Mouse (Mus musculus) CD4-positive, CD25-positive, alpha-beta regulatory T cell, adult 2 months (primary cell): ENCODE data around the gene Mthfd2l.

ENCODE experiments used
- DNase-seq: peaks from one replicate; pipeline ENCODE4 v3.0.0-alpha.2; 2012; ENCODE audit warnings: low read depth, low spot score

The Mthfd2l gene

DNA sequence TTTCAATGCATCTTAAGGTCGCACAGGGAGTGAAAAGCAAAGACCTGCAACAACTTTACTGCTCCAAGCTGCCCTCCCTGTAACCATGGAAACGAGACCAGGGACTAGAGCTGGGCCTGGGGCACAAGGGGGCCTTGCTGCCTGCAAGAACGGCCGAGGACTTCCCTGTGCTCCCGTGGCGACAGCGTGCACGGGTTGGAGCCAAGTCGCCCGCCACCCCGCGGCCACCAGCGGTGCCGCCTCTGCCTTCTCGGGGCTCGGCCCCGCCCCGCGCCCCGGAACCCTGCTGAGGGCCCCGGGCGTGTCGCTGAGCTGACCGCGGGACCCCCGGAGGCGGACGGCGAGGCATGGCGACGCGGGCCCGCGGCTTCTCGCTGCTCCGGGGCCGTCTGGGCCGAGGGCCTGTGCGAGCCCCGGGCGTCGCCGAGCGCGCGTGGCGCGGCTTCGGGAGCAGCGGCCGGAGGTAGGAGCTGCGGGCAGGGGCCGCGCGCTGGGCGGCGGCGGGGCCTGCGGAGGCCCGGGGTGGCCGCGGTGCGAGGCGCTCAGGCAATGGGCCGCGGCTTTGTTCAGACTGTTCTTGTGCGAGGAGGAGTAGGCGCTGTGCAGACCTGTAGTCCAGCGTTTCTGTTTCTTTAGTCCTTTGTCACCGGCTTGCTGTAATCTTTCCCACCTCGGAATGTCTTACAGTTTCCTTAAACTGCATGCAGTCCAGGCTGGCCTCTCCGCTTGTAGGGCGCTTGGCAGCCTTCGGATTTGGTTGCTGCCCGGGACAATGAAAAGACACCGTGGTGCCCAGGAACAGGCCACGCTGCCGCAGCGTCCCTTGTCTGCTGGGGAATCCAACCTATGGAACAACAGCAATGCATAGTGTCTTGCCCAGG, at the start of gene Mthfd2l:
Gene Mthfd2l, plus strand, starts transcription at position 147 of the 881 bp plus-strand sequence.
- DNase-seq = peak; percentile 87

DNA sequence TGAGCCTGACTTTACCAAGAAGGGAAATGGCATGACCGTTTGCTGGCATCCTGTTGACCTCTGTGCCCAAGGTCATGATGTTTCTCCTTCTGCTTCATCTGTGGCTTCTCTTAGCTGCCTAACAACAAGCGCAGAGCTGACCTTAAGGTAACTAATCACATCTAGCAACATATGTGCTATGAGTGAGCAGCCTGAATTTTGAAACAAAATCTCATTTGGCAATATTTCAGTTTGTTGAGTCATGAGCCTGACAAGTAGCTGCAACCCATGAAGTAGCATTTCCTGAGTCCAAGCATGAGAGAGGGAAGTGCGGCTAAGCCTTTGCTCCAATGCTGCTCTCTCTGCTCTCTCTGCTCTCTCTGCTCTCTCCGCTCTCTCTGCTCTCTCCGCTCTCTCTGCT, 49.2 kb upstream of the Mthfd2l start:
- peak; percentile 37 for DNase-seq

DNA sequence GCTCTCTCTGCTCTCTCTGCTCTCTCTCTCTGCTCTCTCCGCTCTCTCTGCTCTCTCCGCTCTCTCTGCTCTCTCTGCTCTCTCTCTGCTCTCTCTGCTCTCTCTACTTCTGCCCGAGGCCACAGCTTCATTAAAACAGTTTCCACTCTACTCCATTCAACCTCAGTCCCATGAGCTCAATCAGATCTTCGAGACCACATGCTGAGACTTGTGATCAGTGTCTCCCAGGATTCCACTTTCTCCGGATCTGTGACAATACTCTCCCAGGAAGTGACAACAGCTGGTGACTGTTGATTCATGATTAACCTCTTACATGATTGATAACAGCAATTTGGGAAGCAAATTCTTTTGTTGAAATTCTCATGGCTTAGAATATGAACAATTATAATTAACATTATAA, 48.8 kb upstream of the Mthfd2l start:
- no peak for DNase-seq

DNA sequence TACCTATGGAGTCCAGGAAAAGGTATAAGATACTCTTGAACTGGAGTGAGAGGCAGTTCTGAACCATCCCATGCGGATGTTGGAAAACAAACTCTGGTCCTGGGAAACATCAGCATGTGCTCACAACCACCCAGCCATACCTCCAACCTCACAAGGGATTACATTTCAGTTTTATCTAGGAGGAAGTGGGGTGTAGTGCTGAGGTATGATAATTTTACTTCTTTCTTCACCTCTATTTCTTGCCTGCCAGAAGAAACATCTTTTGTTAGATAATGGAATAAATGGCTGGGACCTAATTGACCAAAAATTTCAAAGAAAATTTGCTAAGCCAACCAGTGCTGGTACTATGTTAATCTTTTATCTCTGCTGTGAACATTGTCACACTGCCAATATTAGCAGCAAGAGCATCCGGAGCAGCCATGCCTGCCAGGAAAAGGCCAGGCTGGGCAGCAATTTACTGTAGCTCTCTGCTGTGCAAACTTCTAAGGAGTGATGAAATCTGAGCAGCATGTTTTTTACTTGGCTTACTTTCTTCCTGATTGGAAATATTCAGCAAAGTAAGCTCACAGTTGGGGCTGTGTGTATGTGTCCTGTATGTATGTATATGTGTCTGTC, 46.2 kb upstream of the Mthfd2l start:
- no peak for DNase-seq

DNA sequence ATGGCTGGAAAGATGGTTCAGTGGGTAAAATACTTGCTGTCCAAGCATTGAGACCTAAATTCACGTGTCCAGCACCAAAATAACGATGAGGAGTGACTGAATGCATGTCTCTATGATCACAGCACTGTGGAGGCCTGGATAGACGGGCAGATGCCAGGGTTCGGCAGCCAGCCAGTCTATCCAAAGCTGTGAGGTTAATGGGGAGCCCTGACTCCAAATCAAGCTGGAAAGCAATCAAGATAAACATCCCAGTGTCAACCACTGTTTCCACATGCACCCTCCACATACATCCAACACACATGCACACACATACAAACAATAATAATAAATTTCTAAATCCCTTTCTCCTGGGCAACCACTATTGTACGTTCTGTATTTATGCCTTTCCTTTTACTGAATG, 42.3 kb upstream of the Mthfd2l start:
- no peak for DNase-seq

DNA sequence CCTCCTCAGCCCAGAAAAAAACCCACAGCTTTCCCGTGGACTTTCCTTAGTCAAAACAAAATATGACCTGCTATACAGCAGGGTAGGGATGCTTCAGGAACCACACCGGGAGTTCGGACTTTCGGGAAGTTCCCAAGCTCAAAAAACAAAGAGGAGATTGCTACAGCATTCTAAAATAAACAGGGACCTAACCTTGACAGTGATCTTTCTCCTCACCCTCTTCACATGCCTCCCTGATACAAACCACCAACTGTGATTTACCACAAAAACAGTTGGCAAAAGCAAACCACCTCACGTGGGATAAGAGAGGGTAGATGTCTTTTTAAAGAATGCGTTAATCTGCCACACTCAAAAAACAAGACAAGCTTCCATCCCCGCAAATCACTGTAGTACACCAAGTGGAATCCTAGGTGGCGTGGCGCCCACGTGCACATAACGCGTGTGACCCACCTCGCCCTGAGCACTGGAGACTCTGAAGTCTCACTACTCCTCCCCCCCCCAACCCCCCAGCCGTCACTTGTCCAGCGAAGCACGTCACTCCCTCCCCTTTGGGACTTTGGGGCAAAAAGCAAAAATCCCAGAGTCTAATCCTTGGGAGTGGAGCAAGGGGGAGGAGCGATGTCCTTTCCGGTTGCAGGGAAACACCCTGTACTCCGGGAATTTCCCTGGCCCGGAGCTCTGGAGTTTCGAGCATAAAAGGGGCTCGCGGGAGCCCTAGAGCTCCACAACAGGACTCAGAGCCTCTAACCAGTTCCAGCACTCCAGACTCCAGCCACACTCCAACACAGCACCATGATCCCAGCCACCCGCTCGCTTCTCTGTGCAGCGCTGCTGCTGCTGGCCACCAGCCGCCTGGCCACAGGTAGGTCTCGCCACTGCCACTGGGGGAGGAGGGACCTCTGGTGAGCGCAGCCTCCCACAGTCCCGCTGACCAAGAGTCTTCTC, 40.1 kb upstream of the Mthfd2l start, which contains the start of gene Cxcl1:
Gene Cxcl1, plus strand, starts transcription at position 723 of the 945 bp plus-strand sequence.
- DNase-seq = no peak

DNA sequence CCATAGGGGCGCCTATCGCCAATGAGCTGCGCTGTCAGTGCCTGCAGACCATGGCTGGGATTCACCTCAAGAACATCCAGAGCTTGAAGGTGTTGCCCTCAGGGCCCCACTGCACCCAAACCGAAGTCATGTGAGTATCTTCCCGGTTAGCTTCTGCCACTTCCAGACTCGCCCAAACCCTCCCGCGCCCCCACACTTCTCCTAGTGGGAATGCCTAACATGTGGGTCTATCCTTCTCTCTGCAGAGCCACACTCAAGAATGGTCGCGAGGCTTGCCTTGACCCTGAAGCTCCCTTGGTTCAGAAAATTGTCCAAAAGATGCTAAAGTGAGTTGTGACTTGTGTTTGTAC, 39.5 kb upstream of the Mthfd2l start:
- no peak for DNase-seq

DNA sequence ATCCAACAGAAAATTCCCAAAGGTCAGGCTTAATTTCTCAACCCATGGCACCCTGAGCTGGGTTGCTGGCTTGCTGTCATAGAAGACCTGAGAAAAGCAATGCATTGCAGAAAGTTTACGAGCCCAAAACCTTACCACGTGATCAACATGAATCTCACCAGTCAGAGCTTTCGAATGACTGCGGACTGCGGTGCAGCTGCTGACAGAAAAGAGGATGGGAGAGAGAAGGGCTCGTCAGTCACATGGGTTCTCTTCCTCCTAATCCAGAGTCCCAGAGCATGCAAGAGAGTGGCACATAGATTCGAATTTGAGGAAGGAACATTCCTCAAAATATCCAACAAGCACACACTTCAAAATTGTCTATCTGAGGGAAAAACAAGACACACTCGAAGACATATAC, 36.7 kb upstream of the Mthfd2l start:
- DNase-seq = no peak

DNA sequence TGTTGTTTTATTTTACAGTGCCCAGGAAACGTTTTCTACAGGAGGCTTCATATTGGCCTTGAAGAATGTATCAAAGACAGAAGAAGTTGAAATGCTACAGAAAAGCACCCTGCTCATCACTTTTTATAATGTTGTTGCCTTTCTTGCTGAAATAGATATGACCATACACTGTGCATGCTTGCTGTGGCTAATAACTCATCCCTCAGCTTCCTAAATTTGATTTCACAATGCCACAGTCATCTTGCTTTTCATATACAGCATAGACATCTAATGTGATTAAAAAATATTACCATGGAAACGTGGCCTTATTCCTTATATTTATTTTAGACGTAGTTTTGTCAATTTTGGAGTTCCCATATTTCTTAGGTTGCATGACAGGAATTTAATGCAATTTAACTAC, 33.5 kb upstream of the Mthfd2l start:
- no peak for DNase-seq

DNA sequence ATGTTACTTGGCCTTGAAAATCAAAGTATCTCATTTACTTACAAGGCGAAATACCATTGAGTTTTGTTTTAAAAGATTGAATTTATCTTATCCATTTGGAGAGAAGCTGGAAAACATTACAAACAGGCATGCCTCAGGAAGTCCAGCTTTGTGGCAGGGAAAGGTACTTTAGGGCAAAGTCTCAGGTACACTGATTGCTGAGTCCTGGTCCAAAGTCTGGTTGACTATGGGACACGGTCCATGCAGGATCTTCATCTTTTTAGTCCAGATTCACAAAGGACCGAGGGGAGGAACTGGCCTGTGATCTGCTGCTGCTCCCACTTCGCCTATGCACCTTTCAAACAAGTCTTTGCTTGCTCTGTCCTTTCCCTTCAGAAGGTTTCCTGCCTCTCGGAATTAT, 31.6 kb upstream of the Mthfd2l start:
- no peak for DNase-seq

DNA sequence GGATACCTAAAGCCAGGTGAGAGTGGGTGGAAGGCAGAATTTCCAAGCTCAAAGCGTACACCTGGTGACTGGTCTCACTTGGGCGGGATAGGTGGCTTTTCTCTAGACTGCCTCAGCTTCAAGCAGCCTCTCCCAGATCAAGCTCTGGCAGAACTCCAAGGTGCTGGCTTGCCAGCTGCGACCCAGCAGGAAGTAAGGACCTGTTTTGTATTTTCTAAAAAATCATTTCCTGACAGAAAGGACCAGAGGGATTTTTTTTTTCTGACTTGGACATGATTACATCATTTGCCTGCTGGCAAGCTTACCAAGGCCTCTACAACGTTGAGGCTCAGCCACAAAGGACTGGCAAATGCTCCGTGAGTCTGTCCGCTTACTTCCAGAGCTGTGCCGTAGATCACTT, 30.8 kb upstream of the Mthfd2l start:
- DNase-seq = no peak

DNA sequence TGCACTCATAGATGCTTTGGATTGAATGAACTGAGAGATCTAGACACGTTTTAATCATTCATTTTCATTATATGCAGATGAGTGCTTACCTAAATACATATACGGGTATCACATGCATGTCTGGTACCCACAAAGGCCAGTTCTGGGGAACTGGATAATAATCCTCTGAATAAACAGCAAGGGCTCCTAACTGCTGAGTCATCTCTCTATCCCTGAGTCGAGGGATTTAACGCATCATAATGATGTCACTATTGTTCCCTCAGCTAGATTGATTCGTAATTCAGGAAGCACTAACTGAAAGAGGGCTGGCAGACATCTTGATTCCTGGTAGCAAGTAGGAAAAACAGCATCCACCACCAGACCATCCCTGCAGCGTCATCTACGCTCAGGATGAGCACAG, 30.2 kb upstream of the Mthfd2l start:
- DNase-seq = no peak

DNA sequence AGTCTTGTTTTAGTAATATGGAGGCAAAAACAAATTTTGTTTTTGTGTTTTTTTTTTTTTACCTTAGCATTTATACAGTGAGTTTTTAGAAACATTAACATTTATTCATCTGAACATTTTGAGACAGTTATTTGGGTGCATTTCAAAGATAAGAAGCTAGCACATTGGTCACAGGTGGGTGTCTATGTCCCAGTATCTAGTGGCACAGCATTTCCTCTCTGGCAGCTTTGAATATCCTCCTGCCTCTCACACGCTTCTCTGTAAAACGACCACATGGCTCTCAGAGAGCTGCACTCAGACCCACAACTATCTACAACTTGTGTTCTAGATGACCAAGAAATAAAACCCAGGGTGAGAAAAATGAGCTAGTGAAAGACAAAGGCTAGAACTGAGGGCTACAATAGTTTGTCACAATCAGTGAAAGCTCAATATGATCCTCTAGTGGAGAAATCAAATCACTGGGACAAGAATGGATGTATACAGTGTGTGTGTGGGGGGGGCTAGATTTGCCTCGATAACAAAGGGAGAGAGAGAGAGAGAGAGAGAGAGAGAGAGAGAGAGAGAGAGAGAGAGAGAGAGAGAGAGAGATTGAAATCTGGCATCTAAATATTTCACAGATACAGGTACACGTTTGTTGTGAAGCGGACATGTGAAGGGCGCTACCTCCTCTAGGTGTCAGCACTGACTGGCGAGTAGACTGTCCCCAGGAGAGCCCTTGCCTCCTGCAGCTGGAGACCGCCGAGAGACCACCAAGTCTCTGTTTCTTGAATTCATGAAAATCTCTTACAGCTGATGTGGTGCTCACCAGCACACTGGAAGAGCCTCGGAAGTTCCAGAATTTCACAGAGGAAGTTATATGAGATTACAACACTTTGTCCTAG, 28.3 kb upstream of the Mthfd2l start:
- DNase-seq = peak; percentile 53

DNA sequence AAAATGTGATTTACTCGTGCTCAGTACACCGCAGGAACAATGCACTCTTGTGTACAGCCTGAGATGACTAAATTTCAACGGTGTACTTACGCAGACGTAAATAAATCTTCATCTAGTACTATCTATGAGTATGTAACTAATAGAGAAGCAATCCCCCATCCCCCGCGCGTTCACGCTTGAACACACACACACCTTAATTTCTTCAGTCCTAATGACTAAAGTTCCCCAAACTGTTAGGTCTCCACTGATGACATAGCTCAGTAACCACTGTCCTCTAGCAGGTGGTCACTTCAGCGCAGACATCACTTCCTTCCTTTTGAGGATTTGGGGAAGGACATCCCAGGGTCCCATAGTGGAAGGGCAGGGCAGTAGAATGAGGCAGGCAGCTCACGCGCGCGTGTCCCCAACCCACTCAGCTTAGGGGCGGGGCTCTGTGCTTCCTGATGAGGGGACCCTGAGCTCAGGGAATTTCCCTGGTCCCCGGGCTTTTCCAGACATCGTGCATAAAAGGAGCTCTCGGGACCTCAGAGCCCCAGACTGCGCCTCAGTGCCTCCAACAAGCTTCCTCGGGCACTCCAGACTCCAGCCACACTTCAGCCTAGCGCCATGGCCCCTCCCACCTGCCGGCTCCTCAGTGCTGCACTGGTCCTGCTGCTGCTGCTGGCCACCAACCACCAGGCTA, 27.4 kb upstream of the Mthfd2l start, which contains the start of gene Cxcl2:
Gene Cxcl2, plus strand, starts transcription at position 533 of the 682 bp plus-strand sequence.
- DNase-seq = peak; percentile 25

DNA sequence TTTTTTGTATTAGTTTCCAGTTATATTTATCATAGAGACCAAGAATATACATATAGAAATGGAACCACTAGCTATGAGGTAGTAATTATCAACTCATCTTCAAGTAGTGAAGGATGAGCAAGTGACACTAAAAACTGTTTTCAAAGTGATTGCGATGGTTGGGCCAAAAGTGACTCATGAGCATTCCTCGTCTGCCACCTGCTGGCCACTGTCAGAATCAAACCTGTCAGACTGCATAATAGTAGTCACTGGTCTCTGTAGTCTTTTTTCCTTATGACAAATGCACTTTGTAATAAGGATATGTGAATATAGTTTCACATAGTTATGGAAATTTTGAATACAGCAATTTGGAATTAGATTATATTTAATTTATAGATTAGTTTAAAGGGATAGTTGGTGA, 21.9 kb upstream of the Mthfd2l start:
- peak; percentile 85 for DNase-seq

DNA sequence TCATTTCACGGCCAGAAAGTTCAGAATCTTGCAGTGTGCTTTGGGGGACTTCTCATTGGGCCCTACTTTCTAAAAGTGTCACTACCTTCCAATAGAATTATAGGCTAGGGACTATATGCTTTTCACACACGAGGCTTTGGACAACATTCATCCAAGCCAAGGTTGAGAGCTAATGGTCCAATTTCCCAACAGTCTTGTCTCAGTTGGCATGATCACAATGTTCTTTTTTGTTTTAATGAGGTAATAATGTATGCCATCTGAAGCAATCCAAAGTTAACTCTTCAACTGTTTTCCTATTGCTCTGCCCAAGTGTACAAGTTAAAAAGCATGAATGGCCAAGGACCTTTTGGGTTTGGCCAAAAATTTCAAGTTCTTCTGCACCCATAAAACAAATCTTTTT, 11.4 kb upstream of the Mthfd2l start:
- DNase-seq = no peak

DNA sequence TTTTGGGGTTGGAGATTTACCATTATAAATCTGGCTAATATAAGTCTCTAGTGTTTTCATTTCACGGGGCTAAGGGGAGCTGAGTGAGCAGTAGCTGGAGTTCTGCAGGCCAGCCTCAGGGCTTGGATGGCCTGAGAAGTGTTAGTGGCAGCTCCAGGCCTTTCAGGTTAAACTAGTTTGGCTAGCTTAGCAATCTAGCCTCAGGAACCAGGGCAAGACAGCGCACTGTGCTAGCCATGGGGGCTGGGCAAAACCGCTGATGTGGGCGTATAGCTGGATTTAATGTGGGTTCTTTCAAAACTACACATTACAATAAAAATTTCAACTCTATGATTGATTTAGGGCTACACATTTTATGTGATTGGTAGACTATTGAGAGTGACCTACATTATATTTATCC, 8.0 kb upstream of the Mthfd2l start:
- no peak for DNase-seq

DNA sequence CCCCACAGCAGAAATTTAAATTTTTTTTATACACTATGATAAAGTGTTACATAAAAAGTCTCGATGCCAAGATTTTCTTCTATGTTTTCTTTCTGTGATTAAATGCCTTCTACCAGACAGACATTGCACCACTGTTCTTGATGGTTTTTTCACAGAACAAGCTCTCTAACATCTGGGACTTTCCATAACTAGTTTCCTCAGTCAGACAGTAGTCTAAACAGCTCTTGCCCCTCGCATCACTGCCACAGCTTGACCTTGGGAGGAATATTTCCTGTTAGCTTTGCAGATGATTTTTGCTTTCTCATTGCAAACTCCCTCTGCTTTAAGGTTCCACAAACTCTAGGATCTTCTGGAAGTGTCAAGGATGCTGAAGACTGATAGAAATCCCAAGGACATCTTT, 371 bp upstream of the Mthfd2l start:
- DNase-seq = peak; percentile 22

DNA sequence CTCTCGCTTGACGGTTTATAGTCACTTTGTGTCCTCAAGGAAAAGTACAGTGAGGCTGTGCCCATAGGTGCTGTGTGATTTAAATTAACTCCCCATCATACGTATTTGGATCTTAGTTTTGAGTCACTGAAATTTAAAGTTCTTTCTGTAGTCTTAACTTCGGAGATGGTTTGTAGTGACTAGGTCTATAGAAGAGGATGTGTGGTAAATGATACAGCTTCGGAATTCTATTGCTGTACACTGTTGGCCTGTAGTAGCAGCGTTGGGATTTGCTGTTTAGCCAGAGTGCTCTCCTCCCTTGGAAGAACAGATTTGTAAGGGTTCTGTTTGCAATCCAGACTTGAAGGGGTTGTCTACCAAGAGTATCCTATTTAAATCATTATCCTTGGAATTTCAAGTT, 994 bp downstream of the Mthfd2l start:
- no peak for DNase-seq

DNA sequence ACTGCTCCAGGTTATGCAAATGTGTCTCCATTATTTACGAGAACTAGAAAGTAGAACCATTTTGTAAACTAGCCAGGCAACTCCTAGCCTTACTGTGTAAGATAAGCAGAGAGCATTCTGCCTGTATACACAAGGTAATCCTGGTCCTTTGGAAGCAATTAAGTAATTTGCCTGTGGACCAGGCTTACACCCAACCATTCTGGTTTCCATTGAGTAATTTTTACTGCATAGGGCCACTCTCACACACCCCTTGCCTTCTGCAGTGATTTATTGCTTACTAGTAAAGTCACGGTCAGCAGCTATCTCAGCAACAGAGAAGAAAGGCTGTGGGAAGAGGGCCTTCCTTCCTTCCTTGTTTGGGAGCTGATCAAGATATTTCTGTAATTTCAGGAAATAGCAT, 5.8 kb downstream of the Mthfd2l start:
- DNase-seq = no peak
